Mouse (Mus musculus) midbrain, postnatal 0 days (tissue): Measurements from ENCODE around the gene Bbof1. TPM values are rescaled to one million over a fixed set of nuclear protein-coding genes. Genes with fewer than 3 reads are reported as not detected.

Source experiments
- ATAC-seq: fragments of 200-750 bp; cut with Nextera tagmentation; 2 replicates; pipeline ENCODE4 v1.8.0; 2017; ENCODE audit warnings: moderate number of reproducible peaks, mild to moderate bottlenecking, moderate TSS enrichment, moderate library complexity; ENCODE audit not compliant: low FRiP score
- DNase-seq: peaks from one replicate; pipeline ENCODE4 v3.0.0-alpha.2; 2015; ENCODE audit warnings: low spot score
- H3K27ac ChIP-seq: fragments of 300-500 bp; sonication (generic); 2 replicates; pipeline ENCODE4 v1.5.1; 2014; ENCODE audit warnings: low read depth, mild to moderate bottlenecking, low read length, mixed read lengths
- H3K27me3 ChIP-seq: fragments of 300-500 bp; sonication (generic); 2 replicates; pipeline ENCODE4 v1.6.1; 2014; ENCODE audit warnings: low read length, control low read depth, mixed read lengths; ENCODE audit not compliant: insufficient read depth
- H3K36me3 ChIP-seq: fragments of 300-500 bp; sonication (generic); 2 replicates; pipeline ENCODE4 v1.6.1; 2014; ENCODE audit warnings: low read length, control low read depth, mixed read lengths; ENCODE audit not compliant: insufficient read depth
- H3K4me1 ChIP-seq: fragments of 300-500 bp; sonication (generic); 2 replicates; pipeline ENCODE4 v1.6.1; 2014; ENCODE audit warnings: mild to moderate bottlenecking, control low read depth, antibody characterized with exemption, low read length, mixed read lengths; ENCODE audit not compliant: insufficient read depth
- H3K4me2 ChIP-seq: fragments of 300-500 bp; sonication (generic); 2 replicates; pipeline ENCODE4 v1.6.1; 2014; ENCODE audit warnings: low read depth, mild to moderate bottlenecking, low read length, mixed read lengths; ENCODE audit not compliant: poor library complexity, severe bottlenecking
- H3K4me3 ChIP-seq: fragments of 300-500 bp; sonication (generic); 2 replicates; pipeline ENCODE4 v1.5.1; 2014; ENCODE audit warnings: low read depth, mild to moderate bottlenecking, low read length, moderate library complexity
- H3K9ac ChIP-seq: fragments of 300-500 bp; sonication (generic); replicated peaks from 2 replicates; pipeline ENCODE4 v1.6.1; 2014; ENCODE audit warnings: mild to moderate bottlenecking, low read length, moderate library complexity, mixed read lengths; ENCODE audit not compliant: poor library complexity, severe bottlenecking
- H3K9me3 ChIP-seq: fragments of 300-500 bp; sonication (generic); 2 replicates; pipeline ENCODE4 v1.6.1; 2016; ENCODE audit warnings: low read length, control low read depth
- CTCF ChIP-seq: IDR thresholded peaks from 2 replicates; pipeline ENCODE4 v1.5.1; 2016; ENCODE audit warnings: antibody characterized with exemption, mild to moderate bottlenecking
- WGBS: fragments of 180-500 bp; shearing (Covaris S2); extraction: QIAGEN DNeasy Blood & Tissue Kit; methylation state at CpG from one replicate; pipeline ENCODE4 v1.1.7; 2014; 5-methylcytosine and 5-hydroxymethylcytosine counted together
- polyA plus RNA-seq: library from polyadenylated mRNA; unstranded; fragments of >200 nt; fragmentation: Nextera tagmentation; extraction: Ambion mirVana; gene quantifications from 2 replicates; pipeline ENCODE4 v1.2.1, GENCODE M21; 2015
- total RNA-seq: library from RNA; depleted of rRNA; stranded (reverse); fragments of >200 nt; gene quantifications from 2 replicates; pipeline ENCODE4 v1.2.3, GENCODE M21; 2014

Bbof1 gene
- total and polyA plus RNA-seq, 2 experiments from 2014 or later = 2.1 to 3.2 TPM

DNA sequence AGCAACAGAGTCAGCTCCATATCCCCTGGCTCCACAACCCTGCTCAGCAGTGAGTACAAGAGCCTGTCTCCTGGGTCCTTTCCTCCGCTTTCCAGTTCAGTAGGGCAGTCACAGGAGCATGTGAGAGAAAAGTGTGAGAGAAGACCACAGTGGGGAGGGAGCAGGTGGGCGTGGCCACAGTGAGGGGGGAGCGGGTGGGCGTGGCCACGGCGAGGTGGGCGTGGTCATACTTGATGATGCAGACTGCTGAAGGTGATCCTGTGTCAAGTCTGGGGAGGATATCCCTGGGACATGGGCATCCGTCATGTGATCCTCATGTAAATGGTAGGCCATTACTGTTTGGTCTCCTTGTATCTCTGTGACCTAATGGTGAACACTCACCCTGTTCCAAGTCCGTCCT is 41.9 kb upstream of the Bbof1 start:
- ATAC-seq = no peak
- Histone ChIP-seq H3K9ac (no peak overlapping the region), H3K4me1 (peaks cover 5% of the 10 kb centered on the region), H3K4me3 (no peak overlapping the region), H3K36me3 (peaks cover 42% of the 10 kb centered on the region), H3K27me3 (no peaks in the 10 kb centered on the region), H3K9me3 (no peaks in the 10 kb centered on the region), H3K4me2 (no peak overlapping the region), H3K27ac (no peak overlapping the region)
- DNase-seq = no peak
- 72% methylated on average over 9 of the region's 9 CpGs for WGBS
- TF ChIP-seq CTCF = no peak

DNA sequence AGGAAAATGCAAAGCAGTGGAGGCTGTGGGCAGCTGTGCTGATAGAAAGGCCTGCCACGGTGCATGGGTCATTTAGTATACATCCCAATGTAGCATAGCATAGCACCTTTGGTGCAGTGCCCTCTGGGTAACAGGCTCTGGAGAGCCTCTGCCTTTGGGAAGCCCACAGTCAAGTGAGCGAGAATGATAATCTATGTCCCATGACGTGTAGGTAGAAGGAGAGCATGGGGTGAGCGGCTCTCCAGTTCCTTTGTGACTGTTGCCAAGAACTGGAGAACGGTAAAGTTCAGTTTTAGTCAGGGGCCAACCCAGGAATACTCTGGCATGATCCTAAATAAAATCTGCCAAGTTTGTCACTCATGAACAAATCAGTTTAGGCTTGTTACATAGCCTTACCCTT is 37.2 kb upstream of the Bbof1 start:
- ATAC-seq = no peak
- H3K4me3 ChIP-seq = no peak overlapping the region
- no peak overlapping the region for H3K9ac ChIP-seq
- H3K4me1 ChIP-seq = no peaks in the 10 kb centered on the region
- H3K27ac ChIP-seq = no peak overlapping the region
- DNase-seq = no peak
- TF ChIP-seq CTCF = no peak
- H3K4me2 ChIP-seq = no peak overlapping the region
- 90% methylated on average over 5 of the region's 5 CpGs for WGBS
- H3K36me3 ChIP-seq = peaks cover 71% of the 10 kb centered on the region
- no peaks in the 10 kb centered on the region for H3K9me3 ChIP-seq
- no peaks in the 10 kb centered on the region for H3K27me3 ChIP-seq

DNA sequence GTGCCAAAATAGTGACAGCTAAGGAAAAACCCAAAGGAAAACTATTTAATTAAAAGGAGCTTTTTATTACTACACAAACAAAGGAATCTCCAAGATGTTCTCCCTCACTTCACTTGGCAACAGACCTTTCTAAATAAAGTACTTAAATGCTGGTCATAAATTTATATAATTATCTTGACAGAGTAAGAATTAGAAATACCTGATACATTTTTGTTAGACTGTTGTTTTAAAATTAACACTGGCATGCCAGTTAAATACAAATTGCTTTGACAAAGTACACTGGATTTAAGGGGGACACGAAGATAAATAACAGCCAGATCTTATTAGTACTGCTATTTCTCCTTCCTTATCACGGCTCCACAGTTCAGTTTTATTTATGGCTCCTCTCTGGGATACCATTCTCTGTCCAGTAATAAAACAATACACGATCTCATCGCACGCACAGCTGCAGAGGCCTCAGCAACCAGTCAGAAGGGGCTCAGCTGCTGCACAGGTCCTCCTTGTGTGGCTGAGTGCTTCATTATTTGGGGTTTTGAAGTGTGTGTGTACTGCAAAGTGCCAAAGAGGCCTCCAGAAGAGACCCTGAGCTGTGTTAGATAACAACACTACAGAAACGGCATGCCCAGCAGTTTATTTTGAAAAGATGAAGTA is 34.9 kb upstream of the Bbof1 start:
- ATAC-seq (no peak), DNase-seq (peak; percentile 9)
- WGBS = 90% methylated on average over 6 of the region's 6 CpGs
- Histone ChIP-seq H3K27me3 (no peaks in the 10 kb centered on the region), H3K4me3 (no peak overlapping the region), H3K9ac (no peak overlapping the region), H3K4me2 (no peak overlapping the region), H3K27ac (no peak overlapping the region), H3K9me3 (no peaks in the 10 kb centered on the region), H3K36me3 (peaks cover 64% of the 10 kb centered on the region), H3K4me1 (no peaks in the 10 kb centered on the region)
- TF ChIP-seq CTCF = no peak

DNA sequence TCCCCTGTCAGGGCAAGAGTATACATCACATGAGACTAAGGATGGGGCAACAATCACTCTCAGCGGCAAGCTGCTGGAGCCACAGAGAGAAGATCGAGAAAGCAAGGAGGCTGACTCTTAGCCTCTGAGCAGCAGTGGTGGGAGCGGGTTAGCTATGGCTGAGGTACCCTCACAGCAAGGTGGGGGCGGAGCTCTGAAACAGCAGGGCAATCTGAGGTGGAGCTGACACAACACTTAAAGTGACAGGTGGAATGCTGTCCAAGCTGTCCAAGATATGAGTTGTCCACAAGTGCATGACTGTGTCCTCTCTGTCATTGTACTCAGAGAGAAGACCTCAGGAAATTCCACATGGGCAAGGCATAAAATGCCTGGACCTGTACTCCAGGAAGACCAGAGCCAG is 26.5 kb upstream of the Bbof1 start:
- 88% methylated on average over 4 of the region's 4 CpGs for WGBS
- no peak overlapping the region for H3K4me2 ChIP-seq
- no peaks in the 10 kb centered on the region for H3K27me3 ChIP-seq
- no peaks in the 10 kb centered on the region for H3K9me3 ChIP-seq
- H3K4me3 ChIP-seq = no peak overlapping the region
- H3K4me1 ChIP-seq = no peaks in the 10 kb centered on the region
- no peak for ATAC-seq
- H3K36me3 ChIP-seq = peaks cover 19% of the 10 kb centered on the region; the same call in 1 of the 2 replicates
- H3K27ac ChIP-seq = no peak overlapping the region
- DNase-seq = no peak
- no peak overlapping the region for H3K9ac ChIP-seq
- no peak for TF ChIP-seq CTCF

DNA sequence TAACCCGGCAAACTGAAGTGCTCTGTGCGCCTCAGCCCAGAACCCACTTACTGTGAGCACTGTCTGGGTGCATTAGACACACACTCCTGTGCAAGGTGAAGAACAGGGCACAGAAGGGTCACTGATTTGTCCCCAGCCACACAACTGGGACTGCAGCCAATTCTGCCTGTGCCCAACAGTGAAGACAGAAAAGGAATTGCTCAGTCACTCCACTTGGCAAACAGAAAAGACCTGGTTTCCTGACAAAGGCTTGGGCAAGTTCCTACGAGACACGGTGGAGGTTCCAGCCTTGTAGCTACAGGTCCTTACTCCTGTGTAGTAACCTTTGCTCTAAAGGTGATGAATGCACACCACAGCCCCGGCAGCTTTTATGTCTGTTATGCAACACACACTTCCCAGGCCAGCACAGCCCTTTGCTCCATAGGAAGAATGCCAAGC is 24.2 kb upstream of the Bbof1 start:
- no peaks in the 10 kb centered on the region for H3K9me3 ChIP-seq
- H3K4me3 ChIP-seq = no peak overlapping the region
- no peak overlapping the region for H3K9ac ChIP-seq
- H3K4me1 ChIP-seq = no peaks in the 10 kb centered on the region
- H3K4me2 ChIP-seq = no peak overlapping the region
- ATAC-seq (no peak), DNase-seq (peak; percentile 19)
- no peak overlapping the region for H3K27ac ChIP-seq
- WGBS = 80% methylated on average over 5 of the region's 5 CpGs
- TF ChIP-seq CTCF = no peak
- peaks cover 12% of the 10 kb centered on the region for H3K36me3 ChIP-seq
- H3K27me3 ChIP-seq = no peaks in the 10 kb centered on the region

- WGBS = 91% methylated on average over 4 of the region's 4 CpGs
- Histone ChIP-seq H3K4me2 (no peak overlapping the region), H3K36me3 (peaks cover 12% of the 10 kb centered on the region), H3K9me3 (no peaks in the 10 kb centered on the region), H3K4me3 (no peak overlapping the region), H3K27me3 (no peaks in the 10 kb centered on the region), H3K4me1 (no peaks in the 10 kb centered on the region), H3K9ac (no peak overlapping the region), H3K27ac (no peak overlapping the region)
- ATAC-seq (no peak), DNase-seq (no peak)
- TF ChIP-seq CTCF = no peak
Measured at GRCm38 (mm10) chr12:84385408-84385807, 23.5 kb upstream of the Bbof1 start.
